Mouse (Mus musculus) heart, adult 2 months (tissue): ENCODE measurements around the gene Akt3. TPM values are rescaled to one million over a fixed set of nuclear protein-coding genes. Genes with fewer than 3 reads are reported as not detected.

Source experiments
- DNase-seq, 2 experiments: peaks; one replicate each; pipeline ENCODE4 v3.0.0; 2021
- H3K27ac ChIP-seq: fragments of 200-600 bp; 2 replicates; pipeline ENCODE4 v1.8.1; 2022
- H3K27me3 ChIP-seq: fragments of 200-500 bp; 2 replicates; pipeline ENCODE4 v1.6.1; 2012; ENCODE audit warnings: mild to moderate bottlenecking, low read length, inconsistent platforms, mixed read lengths; ENCODE audit not compliant: control insufficient read depth, insufficient read depth
- H3K36me3 ChIP-seq: fragments of 200-500 bp; 2 replicates; pipeline ENCODE4 v1.6.1; 2012; ENCODE audit warnings: low read length, inconsistent platforms; ENCODE audit not compliant: control insufficient read depth, insufficient read depth
- H3K4me1 ChIP-seq: fragments of 200-500 bp; 2 replicates; pipeline ENCODE4 v1.6.1; 2011; ENCODE audit warnings: low read length; ENCODE audit not compliant: control insufficient read depth, insufficient read depth
- H3K4me3 ChIP-seq: fragments of 200-600 bp; 2 replicates; pipeline ENCODE4 v1.8.1; 2022
- H3K79me2 ChIP-seq: fragments of 200-500 bp; replicated peaks from 2 replicates; pipeline ENCODE4 v1.6.1; 2012; ENCODE audit warnings: mild to moderate bottlenecking, inconsistent platforms, low read length, moderate library complexity, mixed read lengths; ENCODE audit not compliant: control insufficient read depth, insufficient read depth
- H3K9ac ChIP-seq: fragments of 200-500 bp; 2 replicates; pipeline ENCODE4 v1.6.1; 2012; ENCODE audit warnings: low read depth, mild to moderate bottlenecking, control low read depth, inconsistent platforms, low read length, mixed read lengths
- CTCF ChIP-seq: fragments of 200-600 bp; IDR thresholded peaks from 2 replicates; pipeline ENCODE4 v1.8.1; 2022; ENCODE audit warnings: antibody characterized with exemption, mild to moderate bottlenecking, moderate library complexity
- EP300 ChIP-seq: fragments of 200-500 bp; IDR thresholded peaks from 2 replicates; pipeline ENCODE4 v1.6.1; 2011; ENCODE audit warnings: low read depth, low read length, control low read depth; ENCODE audit not compliant: insufficient read depth
- POLR2A ChIP-seq: fragments of 200-500 bp; IDR thresholded peaks from 2 replicates; pipeline ENCODE4 v1.6.1; 2011; ENCODE audit warnings: mild to moderate bottlenecking, low read depth, low read length, control low read depth; ENCODE audit not compliant: insufficient read depth
- WGBS: fragments of 180-500 bp; shearing (Covaris S2); methylation state at CpG from one replicate; pipeline ENCODE4 v1.1.7; 2018; 5-methylcytosine and 5-hydroxymethylcytosine counted together
- intact Hi-C: fragments of 180-260 bp; cut with DNase I; formaldehyde crosslinking; loops from one replicate; pipeline ENCODE4 v1.15.1; 2025
- polyA plus RNA-seq: library from polyadenylated mRNA; depleted of rRNA; stranded (reverse); fragments of >200 nt; gene quantifications from 2 replicates; pipeline ENCODE4 v1.2.3, GENCODE M21; 2012
- total RNA-seq, 2 experiments: library from RNA; stranded (reverse); gene quantifications; 2 replicates each; pipeline ENCODE4 v1.2.3; 2021

Akt3 gene
- total and polyA plus RNA-seq, 3 experiments, result 4.8 to 20.2 (median 20.0) TPM

GRCm38 (mm10) chr1:177186751-177187150 lies 71.3 kb downstream of the Akt3 start:
- TF ChIP-seq EP300 (no peak), CTCF (no peak), POLR2A (no peak)
- Histone ChIP-seq H3K79me2 (no peaks in the 10 kb centered on the region), H3K4me1 (no peaks in the 10 kb centered on the region; the same call in 1 of the 2 replicates), H3K27me3 (no peaks in the 10 kb centered on the region), H3K4me3 (no peak overlapping the region), H3K27ac (no peak overlapping the region), H3K9ac (no peak overlapping the region), H3K36me3 (no peaks in the 10 kb centered on the region)
- no peak for DNase-seq
- intact Hi-C loops, result loop anchor here (5.0 kb wide), 1 partner anchor 501 kb away; no protein-coding TSS in a partner anchor
- 86% methylated on average over 2 of the region's 2 CpGs for WGBS

DNA sequence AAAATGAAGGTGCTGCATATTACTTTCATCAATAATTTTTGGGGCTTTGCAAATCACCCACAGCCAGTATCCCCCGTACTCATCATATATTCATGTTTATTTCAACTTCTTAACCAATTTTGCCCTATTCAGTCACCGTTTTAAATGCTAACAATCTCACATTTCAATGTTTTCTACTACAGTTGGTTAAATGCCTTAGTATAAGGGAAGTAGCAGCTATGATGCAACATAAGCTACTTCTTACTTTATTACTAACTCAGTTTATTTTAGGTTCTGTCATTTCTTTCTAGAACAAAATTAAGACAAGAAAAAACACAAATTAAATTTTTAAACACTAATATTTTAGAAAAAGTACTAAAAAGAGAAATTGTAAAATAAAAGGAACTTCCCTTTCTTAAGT lies 78.4 kb downstream of the Akt3 start:
- Histone ChIP-seq H3K4me1 (peaks cover 1% of the 10 kb centered on the region), H3K9ac (no peak overlapping the region), H3K36me3 (peaks cover 6% of the 10 kb centered on the region), H3K79me2 (no peaks in the 10 kb centered on the region), H3K27ac (no peak overlapping the region), H3K27me3 (no peaks in the 10 kb centered on the region), H3K4me3 (no peak overlapping the region)
- intact Hi-C loops, result no loop called here
- WGBS, result 96% methylated on average over 2 of the region's 2 CpGs
- DNase-seq, result no peak
- TF ChIP-seq EP300 (no peak), POLR2A (no peak), CTCF (no peak)

GRCm38 (mm10) chr1:177175436-177175835 lies 82.6 kb downstream of the Akt3 start:
- no peak for DNase-seq
- H3K4me1 ChIP-seq, result peaks cover 1% of the 10 kb centered on the region
- intact Hi-C loops, result no loop called here
- H3K4me3 ChIP-seq, result no peak overlapping the region
- H3K36me3 ChIP-seq, result peaks cover 6% of the 10 kb centered on the region
- no peaks in the 10 kb centered on the region for H3K27me3 ChIP-seq
- H3K79me2 ChIP-seq, result no peaks in the 10 kb centered on the region
- H3K9ac ChIP-seq, result no peak overlapping the region
- TF ChIP-seq POLR2A (no peak), CTCF (no peak), EP300 (no peak)
- no peak overlapping the region for H3K27ac ChIP-seq

- no peak overlapping the region for H3K27ac ChIP-seq
Observed at GRCm38 (mm10) chr1:177171300-177171699, 86.7 kb downstream of the Akt3 start.

GRCm38 (mm10) chr1:177165789-177166188 lies 92.2 kb downstream of the Akt3 start:
- intact Hi-C loops, result no loop called here
- Histone ChIP-seq H3K9ac (no peak overlapping the region), H3K4me3 (no peak overlapping the region), H3K79me2 (no peaks in the 10 kb centered on the region), H3K27me3 (no peaks in the 10 kb centered on the region), H3K4me1 (peaks cover 3% of the 10 kb centered on the region), H3K27ac (no peak overlapping the region), H3K36me3 (peaks cover 4% of the 10 kb centered on the region; the same call in 1 of the 2 replicates)
- no peak for TF ChIP-seq POLR2A
- TF ChIP-seq EP300, result no peak
- no peak for TF ChIP-seq CTCF
- no peak for DNase-seq
- WGBS, result 71% methylated on average over 2 of the region's 2 CpGs

More at GRCm38 (mm10) chr1:177171300-177171699, 86.7 kb downstream of the Akt3 start:
- Histone ChIP-seq H3K36me3 (peaks cover 4% of the 10 kb centered on the region; the same call in 1 of the 2 replicates), H3K9ac (no peak overlapping the region), H3K79me2 (no peaks in the 10 kb centered on the region), H3K4me1 (peaks cover 4% of the 10 kb centered on the region), H3K4me3 (no peak overlapping the region), H3K27me3 (no peaks in the 10 kb centered on the region)
- TF ChIP-seq EP300, result no peak
- TF ChIP-seq CTCF, result no peak
- TF ChIP-seq POLR2A, result no peak
- intact Hi-C loops, result no loop called here
- DNase-seq, result no peak

GRCm38 (mm10) chr1:177165336-177165735 lies 92.7 kb downstream of the Akt3 start:
- Histone ChIP-seq H3K27ac (no peak overlapping the region), H3K36me3 (peaks cover 4% of the 10 kb centered on the region; the same call in 1 of the 2 replicates), H3K9ac (no peak overlapping the region), H3K4me3 (no peak overlapping the region), H3K79me2 (no peaks in the 10 kb centered on the region), H3K4me1 (peaks cover 3% of the 10 kb centered on the region), H3K27me3 (no peaks in the 10 kb centered on the region)
- intact Hi-C loops, result no loop called here
- no peak for DNase-seq
- TF ChIP-seq CTCF (no peak), EP300 (no peak), POLR2A (no peak)
- WGBS, result 74% methylated on average over 2 of the region's 2 CpGs
